Mouse (Mus musculus): ENCODE results near the gene Rpia. TPM values are rescaled to one million over a fixed set of nuclear protein-coding genes. Genes with fewer than 3 reads are reported as not detected.

The Rpia gene
- total and polyA plus RNA-seq, 3 experiments = 6.9 to 16.8 (median 15.6) TPM

GRCm38 (mm10) chr6:70751251-70751897 lies 40.7 kb downstream of the Rpia start:
- DNase-seq = no peak

- no peak for DNase-seq
Measured at GRCm38 (mm10) chr6:70749750-70750149, 42.3 kb downstream of the Rpia start.

- no peak for DNase-seq
Measured at GRCm38 (mm10) chr6:70747702-70748101, 44.3 kb downstream of the Rpia start.

- DNase-seq = no peak
Measured at GRCm38 (mm10) chr6:70743902-70744301, 48.1 kb downstream of the Rpia start.

- no peak for DNase-seq
Measured at GRCm38 (mm10) chr6:70742833-70743232, 49.2 kb downstream of the Rpia start.

GRCm38 (mm10) chr6:70740535-70740934 lies 51.5 kb downstream of the Rpia start:
- no peak for DNase-seq

GRCm38 (mm10) chr6:70739456-70739855 lies 52.6 kb downstream of the Rpia start:
- no peak for DNase-seq

GRCm38 (mm10) chr6:70735528-70735927 lies 56.5 kb downstream of the Rpia start:
- DNase-seq = no peak

- DNase-seq = no peak
Measured at GRCm38 (mm10) chr6:70730828-70731227, 61.2 kb downstream of the Rpia start.

GRCm38 (mm10) chr6:70729125-70729524 lies 62.9 kb downstream of the Rpia start:
- DNase-seq = no peak

GRCm38 (mm10) chr6:70727094-70727721 lies 64.8 kb downstream of the Rpia start:
- no peak for DNase-seq

- no peak for DNase-seq
Measured at GRCm38 (mm10) chr6:70725639-70726038, 66.4 kb downstream of the Rpia start.

- DNase-seq = no peak
Measured at GRCm38 (mm10) chr6:70724722-70725121, 67.3 kb downstream of the Rpia start.

- no peak for DNase-seq
Measured at GRCm38 (mm10) chr6:70722298-70722697, 69.7 kb downstream of the Rpia start.

- no peak for DNase-seq
Measured at GRCm38 (mm10) chr6:70718760-70719159, 73.3 kb downstream of the Rpia start.

GRCm38 (mm10) chr6:70718164-70718563 lies 73.9 kb downstream of the Rpia start:
- DNase-seq = no peak

- no peak for DNase-seq
Measured at GRCm38 (mm10) chr6:70716701-70717393, 75.2 kb downstream of the Rpia start.

Other genes starting within 250 kb of the Rpia start
- gene Eif2ak3, start 52.3 kb upstream of the Rpia start, total RNA-seq (2021) = 10 to 100 TPM; 18.1 to 21.1 TPM
- 11.5 and 13.2 TPM in 2 replicates for gene Eif2ak3, start 52.3 kb upstream of the Rpia start, polyA plus RNA-seq (2012; rRNA removed)
- not detected for gene Tex37, start 126.7 kb upstream of the Rpia start, total RNA-seq (2021)
- not detected in 2 replicates for gene Tex37, start 126.7 kb upstream of the Rpia start, polyA plus RNA-seq (2012; rRNA removed)
- gene Foxi3, start 164.3 kb upstream of the Rpia start, total RNA-seq (2021) = not detected
- gene Foxi3, start 164.3 kb upstream of the Rpia start, polyA plus RNA-seq (2012; rRNA removed) = not detected in 2 replicates

Measured in adrenal gland, adult 2 months (tissue).